Mouse (Mus musculus) B cell, adult 2 months (primary cell): ENCODE data around the gene Gm17334.

Experiments used
- DNase-seq, 2 experiments: peaks; one replicate each; pipeline ENCODE4 v3.0.0; 2022

Gene Gm17334

GRCm38 (mm10) chr11:53796409-53797151, 23.6 kb upstream of the Gm17334 start:
- DNase-seq = no peak

DNA sequence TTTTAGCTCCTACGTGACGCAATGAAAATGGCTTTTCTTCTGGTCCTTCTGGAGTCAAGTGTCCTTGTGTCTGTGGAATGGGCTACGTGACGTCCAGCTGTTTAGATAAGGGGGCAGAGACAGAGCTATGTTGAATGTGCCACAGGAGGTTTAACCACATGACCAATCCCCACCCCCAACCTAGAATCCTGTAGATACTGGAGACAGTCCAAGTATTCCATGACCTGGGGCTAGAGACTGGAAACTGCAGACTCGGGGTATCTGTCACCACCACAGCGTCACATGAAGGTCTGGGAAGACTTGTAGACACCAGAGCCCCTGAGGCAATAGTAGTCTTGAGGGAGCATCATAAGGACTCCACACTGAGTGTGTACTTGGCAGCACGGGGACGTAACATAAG, 22.8 kb upstream of the Gm17334 start:
- no peak for DNase-seq

GRCm38 (mm10) chr11:53794671-53795557, 21.9 kb upstream of the Gm17334 start:
- peak; percentile 52 to 57 for DNase-seq

DNA sequence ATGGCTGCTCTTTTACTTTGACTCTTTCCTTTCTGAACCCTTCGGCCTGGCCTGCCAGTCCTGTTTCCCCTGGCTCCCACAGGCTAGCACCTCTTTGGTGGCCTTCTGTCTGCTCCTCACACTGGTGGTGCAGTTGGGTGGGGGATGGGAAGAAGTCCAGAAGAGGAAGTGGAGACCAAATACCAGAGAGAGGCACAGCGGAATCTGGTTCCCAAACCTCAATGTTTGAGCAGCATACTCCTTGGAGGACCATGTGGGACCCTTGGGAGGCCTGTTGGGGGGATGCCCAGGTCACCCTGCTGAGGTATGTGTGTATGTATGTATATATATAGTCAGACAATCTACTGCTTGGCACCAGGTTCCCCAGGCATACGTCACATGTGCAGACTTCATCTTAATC, 21.0 kb upstream of the Gm17334 start:
- peak; percentile 71 to 72 for DNase-seq

DNA sequence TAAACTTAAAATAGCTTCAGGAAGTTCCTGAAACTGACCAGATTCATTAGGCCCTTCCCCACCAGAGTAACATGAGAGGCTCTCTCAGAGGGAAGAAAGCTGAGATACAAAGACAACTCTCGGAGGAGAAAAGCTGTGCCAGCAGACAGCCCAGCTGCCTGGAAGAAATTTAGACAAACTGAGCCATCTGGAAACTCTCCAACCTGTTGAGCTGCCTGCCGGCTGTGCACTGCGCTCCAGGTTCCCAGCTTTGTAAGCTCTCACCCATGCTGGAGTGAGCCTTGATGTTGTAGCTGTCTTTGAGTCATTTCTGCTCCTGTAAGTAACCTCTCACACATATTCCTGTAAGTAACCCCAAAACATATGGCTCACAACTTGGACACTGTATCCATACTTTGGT, 20.0 kb upstream of the Gm17334 start:
- no peak for DNase-seq

GRCm38 (mm10) chr11:53789277-53789676, 16.3 kb upstream of the Gm17334 start:
- DNase-seq = no peak

DNA sequence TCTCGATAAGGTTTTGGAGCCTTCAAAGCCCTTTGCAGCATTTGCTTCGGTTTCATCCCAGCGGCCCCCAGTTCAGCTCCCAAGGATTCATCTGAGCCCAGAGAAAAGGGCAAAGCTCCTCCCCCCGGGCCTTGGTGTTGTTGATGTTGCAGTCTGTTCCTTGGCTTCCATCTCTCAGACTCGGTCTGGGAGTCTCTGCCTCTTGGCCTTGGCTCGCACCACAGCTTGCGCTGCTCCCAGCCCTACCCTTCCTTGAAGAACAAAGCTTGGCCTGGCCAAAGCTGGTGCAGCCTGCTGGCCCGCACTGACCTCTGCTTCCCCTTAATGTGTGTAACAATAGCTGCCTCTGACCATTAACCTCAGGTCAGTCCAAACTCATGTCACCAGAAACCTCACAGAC, 15.2 kb upstream of the Gm17334 start:
- no peak for DNase-seq

DNA sequence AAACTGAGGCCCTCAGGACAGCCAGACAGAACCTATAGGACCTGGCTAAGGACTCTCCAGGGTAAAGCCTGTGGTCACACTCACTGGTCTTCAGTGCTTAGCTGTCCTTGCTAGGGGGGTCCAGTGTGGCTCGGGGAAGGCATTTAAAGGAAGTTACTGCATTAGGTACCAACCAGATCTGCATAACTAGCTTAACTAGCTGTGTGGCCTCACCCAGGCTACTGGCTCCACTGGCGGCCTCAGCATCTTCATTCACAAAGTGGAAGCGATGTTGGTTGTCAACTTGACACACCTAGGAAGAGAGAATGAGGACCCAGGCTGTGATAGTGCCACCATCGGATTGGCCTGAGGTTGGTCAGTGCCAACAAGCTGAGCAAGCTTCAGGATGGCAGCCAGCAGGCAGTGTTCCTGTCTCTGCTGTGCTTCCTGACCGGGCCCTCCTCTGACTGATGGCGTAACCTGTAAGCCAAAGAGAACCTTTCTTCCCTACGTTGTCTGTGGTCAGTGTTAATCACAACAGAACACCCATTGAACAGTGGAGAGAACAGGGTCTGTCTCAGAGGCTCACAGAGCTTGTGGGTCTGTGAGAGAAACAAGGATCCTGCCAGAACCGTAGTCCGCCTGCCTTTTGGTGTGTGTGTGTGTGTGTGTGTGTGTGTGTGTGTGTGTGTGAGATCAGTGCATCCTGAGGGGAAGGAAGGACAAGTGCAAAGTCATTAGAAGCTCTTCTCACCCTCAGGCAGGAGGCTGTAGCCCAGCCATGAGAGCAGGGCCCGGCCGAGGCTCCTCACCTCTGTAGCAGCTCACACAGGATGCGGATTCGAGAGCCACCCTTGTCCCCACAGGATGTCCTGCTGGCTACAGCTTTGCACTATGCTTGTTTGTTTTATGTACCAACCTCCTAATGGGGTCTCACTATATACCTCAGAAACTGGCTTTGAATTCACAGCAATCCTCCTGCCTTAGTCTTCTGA, 13.4 kb upstream of the Gm17334 start:
- DNase-seq = no peak

DNA sequence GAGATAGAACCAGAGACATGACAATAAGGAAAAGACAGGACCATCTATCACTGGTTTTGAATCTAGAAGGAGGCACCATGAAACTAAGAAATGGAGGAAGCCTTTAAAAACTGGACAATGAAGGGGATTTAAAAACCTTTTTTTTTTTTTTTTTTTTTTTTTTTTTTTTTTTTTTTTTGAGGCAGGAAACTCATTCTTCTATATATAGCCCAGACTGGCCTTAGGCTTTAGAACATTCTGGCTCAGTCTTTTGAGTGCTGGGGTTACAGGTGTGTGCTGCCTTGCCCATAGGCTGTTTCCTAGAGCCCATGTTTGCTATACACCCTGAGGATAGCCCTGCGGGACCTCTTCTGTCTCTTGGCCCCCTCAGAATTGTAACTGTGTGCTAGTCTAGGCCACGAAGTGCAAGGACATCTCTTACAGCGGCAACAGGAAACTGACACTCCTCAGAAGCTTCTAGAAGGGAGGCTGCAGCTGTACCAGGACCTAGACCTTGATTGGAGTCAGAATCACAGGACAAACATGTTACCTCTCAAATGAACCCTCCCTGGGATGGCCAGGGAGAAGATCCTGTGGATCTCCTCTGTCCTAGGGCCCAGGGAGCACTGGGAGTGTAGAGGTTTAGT, 12.4 kb upstream of the Gm17334 start:
- no peak for DNase-seq

DNA sequence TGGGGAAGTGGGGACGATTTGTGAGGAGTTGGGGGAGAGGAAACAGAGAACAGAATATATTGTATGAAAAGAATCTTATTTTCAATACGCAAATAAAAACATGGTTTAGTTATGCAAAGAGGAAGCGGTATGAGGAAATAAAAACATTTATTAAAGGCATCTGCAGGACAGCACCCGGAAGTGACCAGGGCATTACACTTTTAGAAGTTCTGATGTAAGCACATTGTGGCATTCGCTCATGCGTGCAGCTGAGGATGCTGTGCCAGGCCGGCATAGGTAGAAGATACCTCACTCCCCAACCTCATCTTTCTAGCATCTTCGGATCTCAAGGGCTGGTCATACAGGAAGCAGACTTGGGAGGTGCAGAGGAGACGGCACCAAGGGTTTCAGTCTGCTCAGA, 10.3 kb upstream of the Gm17334 start:
- DNase-seq = peak in 1 of 2 experiments; percentile 38

DNA sequence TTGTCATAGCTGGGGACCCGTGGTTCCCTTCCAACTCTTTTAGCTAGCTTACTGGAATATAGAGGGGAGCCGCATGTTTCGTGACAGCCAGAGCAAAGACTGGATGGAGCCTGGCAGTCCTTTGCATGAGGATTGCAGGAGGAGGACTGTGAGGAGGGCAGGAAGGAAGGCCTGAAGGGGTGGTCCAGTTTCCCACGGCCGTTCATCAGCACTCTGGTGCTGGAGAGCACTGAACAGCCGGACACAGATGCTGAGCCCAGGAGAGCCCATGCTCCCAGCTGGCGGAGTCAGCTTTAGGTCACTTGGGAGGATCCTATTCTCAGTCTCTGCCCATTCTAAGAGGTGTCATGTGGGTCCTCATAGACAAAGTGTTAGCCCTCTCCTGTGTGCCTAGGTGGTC, 9.0 kb upstream of the Gm17334 start:
- DNase-seq = no peak

DNA sequence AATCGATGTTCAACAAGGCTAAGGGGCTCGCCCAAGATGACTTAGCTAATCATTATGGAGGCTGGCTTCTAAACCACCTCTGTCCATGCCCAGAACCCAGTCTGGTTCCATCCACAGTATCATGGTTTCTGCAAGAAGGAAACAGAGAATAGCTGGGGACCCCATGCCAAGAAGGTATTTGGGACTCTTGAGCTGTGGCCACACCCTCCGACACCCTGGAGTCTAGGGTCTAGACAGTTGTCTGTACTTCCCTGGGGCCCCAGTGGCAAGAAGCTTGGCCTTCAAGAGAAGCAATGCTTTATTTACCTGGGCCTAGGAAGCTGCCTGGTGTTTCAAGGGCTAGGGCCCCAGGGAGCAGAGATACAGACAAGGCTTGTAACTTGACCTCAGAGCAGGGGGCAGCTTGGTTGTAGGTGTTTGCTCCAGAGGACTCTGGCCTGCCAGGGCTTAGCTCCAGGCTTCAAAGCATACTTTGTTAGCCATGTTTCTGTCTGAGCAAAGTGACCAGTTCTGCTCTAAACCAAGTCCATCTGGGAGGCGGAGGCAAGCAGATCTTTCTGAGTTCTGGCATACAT, 8.3 kb upstream of the Gm17334 start:
- DNase-seq = no peak

GRCm38 (mm10) chr11:53780262-53780661, 7.3 kb upstream of the Gm17334 start:
- DNase-seq = no peak

DNA sequence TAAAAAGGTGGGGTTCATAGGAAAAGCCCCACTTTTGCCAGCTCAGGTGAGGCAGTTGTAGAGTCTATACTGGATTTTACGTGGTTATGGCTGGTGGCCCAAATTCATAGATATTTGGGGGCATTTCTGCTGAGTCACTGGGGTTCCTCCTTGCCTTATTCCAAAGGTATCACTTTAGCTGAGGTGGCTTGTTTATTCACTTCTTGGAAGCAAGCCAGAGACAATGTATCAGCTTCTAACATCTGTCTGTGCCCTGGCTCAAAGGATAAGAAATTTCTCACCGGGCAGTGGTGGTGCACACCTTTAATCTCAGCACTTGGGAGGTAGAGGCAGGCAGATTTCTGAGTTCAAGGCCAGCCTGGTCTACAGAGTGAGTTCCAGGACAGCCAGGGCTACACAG, 6.8 kb upstream of the Gm17334 start:
- no peak for DNase-seq

DNA sequence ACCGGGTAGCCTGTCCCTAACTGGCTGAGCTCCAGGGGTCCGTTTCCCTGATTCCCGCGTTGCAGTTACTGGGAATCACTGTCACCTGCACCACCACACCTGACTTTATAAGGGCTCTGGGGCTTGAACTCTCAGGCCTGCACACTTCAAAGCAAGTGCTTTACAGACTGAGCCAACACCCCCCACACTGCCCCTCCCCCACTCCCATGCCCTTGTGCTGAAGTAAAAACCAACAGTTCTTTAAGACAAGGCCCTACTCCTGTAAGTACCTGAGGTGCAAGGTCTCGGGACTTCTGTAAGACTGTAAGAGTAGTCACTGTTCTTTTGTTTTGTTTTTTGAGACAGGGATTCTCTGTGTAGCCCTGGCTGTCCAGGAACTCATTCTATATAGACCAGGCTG, 5.5 kb upstream of the Gm17334 start:
- no peak for DNase-seq

DNA sequence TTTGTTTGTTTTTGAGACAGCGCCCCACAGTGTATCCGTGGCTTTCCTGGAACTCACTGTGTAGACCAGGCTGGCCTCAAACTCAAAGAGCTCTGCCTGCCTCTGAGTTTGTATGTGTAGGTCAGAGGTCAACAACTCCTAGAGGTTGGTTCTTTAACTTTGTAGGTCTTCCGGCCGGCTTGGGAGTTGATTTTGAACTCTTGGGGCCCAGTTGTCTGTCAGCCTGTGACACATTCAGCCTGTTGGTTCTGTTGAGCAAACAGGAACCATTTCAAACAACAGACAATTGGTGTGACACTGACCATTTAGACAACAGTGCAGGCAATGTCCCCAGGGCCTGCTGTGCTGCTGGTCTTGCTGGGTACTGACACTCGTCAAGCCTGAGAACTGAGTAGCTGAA, 4.7 kb upstream of the Gm17334 start:
- DNase-seq = no peak

GRCm38 (mm10) chr11:53774659-53775255, 1.8 kb upstream of the Gm17334 start:
- no peak for DNase-seq

- no peak for DNase-seq
Measured at GRCm38 (mm10) chr11:53773641-53774360, 814 bp upstream of the Gm17334 start.

DNA sequence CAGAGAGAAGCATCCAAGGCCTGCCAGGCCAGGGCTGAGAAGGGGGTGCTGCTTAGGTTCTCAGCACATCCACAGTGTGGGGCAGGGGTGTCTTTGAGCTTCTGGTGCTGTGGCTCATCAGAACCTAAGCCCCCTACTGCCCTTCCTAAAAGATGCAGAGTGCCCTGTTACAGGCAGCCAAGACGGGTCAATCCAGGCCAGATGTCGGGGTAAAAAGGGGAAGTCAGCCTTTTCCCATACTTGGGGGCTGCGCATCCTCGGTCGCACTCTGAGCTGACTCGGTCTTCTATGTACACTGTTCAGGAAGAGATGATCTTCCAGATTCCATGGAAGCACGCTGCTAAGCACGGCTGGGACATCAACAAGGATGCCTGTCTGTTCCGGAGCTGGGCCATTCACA, 451 bp downstream of the Gm17334 start:
- peak; percentile 39 for DNase-seq

DNA sequence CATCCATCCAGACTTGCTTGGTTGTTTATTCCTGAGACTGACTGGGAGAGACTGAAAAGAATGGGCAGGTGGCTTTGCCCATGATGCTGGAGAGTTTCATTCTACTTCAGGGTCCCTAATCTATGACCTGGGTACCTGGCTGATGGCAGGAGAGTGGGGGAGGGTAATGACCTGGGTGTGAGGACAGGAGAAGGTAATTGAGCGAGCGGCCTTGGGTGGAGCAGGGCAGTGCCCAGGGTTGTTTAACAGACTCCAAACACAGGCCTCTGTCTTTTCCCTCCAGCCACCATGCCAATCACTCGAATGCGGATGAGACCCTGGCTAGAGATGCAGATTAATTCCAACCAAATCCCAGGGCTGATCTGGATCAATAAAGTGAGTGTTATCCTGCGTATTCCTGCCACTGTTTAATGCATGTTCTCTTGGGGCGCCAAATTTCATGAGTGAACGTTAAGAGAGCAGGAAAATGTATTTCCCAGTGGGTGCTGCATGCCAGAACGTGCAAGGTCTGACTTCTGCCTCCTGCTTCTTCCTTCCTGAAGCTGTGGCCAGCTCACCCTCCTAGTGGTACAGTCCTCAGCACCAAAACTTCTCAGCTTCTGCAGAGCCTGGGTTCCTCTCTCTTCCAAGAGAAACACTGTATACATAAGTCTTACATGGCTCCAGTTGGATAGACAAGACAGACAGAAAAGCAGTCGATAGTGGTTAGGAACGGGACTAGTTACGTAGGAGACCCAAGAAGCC, 1.8 kb downstream of the Gm17334 start:
- DNase-seq = no peak
